Mouse (Mus musculus) hindbrain, embryonic 16.5 days (tissue): ENCODE results near the gene Rgl1. TPM values are rescaled to one million over a fixed set of nuclear protein-coding genes. Genes with fewer than 3 reads are reported as not detected.

Source experiments
- ATAC-seq: fragments of 200-750 bp; cut with Nextera tagmentation; 2 replicates; pipeline ENCODE4 v1.8.0; 2017; ENCODE audit warnings: moderate TSS enrichment, moderate library complexity
- H3K27ac ChIP-seq: fragments of 300-500 bp; sonication (generic); 2 replicates; pipeline ENCODE4 v1.5.1; 2014; ENCODE audit warnings: low read depth, mild to moderate bottlenecking, control low read depth, low read length, moderate library complexity
- H3K27me3 ChIP-seq: fragments of 300-500 bp; sonication (generic); replicated peaks from 2 replicates; pipeline ENCODE4 v1.6.1; 2014; ENCODE audit warnings: low read length; ENCODE audit not compliant: control insufficient read depth, insufficient read depth
- H3K36me3 ChIP-seq: fragments of 300-500 bp; sonication (generic); 2 replicates; pipeline ENCODE4 v1.6.1; 2014; ENCODE audit warnings: mild to moderate bottlenecking, low read length, moderate library complexity, mixed read lengths; ENCODE audit not compliant: control insufficient read depth, insufficient read depth
- H3K4me1 ChIP-seq: fragments of 300-500 bp; sonication (generic); 2 replicates; pipeline ENCODE4 v1.6.1; 2014; ENCODE audit warnings: low read depth, low read length; ENCODE audit not compliant: control insufficient read depth, insufficient read depth
- H3K4me2 ChIP-seq: fragments of 300-500 bp; sonication (generic); 2 replicates; pipeline ENCODE4 v1.6.1; 2014; ENCODE audit warnings: mild to moderate bottlenecking, low read length, control low read depth, moderate library complexity
- H3K4me3 ChIP-seq: fragments of 300-500 bp; sonication (generic); 2 replicates; pipeline ENCODE4 v1.5.1; 2014; ENCODE audit warnings: mild to moderate bottlenecking, low read length, control low read depth, moderate library complexity
- H3K9ac ChIP-seq: fragments of 300-500 bp; sonication (generic); 2 replicates; pipeline ENCODE4 v1.6.1; 2014; ENCODE audit warnings: low read depth, mild to moderate bottlenecking, control low read depth, low read length, moderate library complexity
- H3K9me3 ChIP-seq: fragments of 300-500 bp; sonication (generic); 2 replicates; pipeline ENCODE4 v1.6.1; 2014; ENCODE audit warnings: mild to moderate bottlenecking, low read length, moderate library complexity; ENCODE audit not compliant: control insufficient read depth
- WGBS: fragments of 180-500 bp; shearing (Covaris S2); extraction: QIAGEN DNeasy Blood & Tissue Kit; methylation state at CpG from one replicate; pipeline ENCODE4 v1.1.7; 2014; 5-methylcytosine and 5-hydroxymethylcytosine counted together
- polyA plus RNA-seq: library from polyadenylated mRNA; unstranded; fragments of >200 nt; fragmentation: Nextera tagmentation; extraction: Ambion mirVana; gene quantifications from 2 replicates; pipeline ENCODE4 v1.2.1, GENCODE M21; 2015

Gene Rgl1
- polyA plus RNA-seq, 1 experiment from 2014 or later = 18.4 TPM

DNA sequence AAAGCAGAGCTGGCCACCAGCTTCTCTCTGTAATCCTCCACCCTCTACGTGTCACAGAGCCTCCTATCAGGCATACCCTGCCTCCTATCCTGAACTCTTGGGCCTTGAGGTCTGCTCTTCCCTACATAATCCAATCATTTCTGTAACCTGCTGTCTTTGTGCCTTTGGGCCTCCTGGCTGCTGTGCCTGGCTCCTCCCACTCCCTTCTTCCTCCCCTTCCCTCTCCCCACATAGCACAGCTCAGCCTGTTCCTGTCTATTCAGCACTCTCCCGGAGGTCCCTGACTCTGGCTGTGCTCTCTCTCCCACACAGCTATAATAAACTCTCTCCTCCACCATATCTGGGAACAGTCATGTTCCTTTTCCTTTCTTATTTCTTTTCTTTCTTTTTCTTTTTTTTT is 33.7 kb upstream of the Rgl1 start, which contains the start of gene Ncf2:
Gene Ncf2, plus strand, starts transcription at position 298 of the 400 bp plus-strand sequence.
- peak; percentile 80 for ATAC-seq
- WGBS = 18% methylated on average over 2 of the region's 2 CpGs

GRCm38 (mm10) chr1:152798125-152798524 is 32.0 kb upstream of the Rgl1 start:
- no peak overlapping the region for H3K4me2 ChIP-seq
- WGBS = 85% methylated on average over 9 of the region's 9 CpGs
- H3K9ac ChIP-seq = no peak overlapping the region
- no peaks in the 10 kb centered on the region for H3K36me3 ChIP-seq
- peaks cover 3% of the 10 kb centered on the region; the same call in 1 of the 2 replicates for H3K4me1 ChIP-seq
- H3K27ac ChIP-seq = no peak overlapping the region
- H3K27me3 ChIP-seq = no peaks in the 10 kb centered on the region
- H3K4me3 ChIP-seq = no peak overlapping the region
- ATAC-seq = no peak
- no peaks in the 10 kb centered on the region for H3K9me3 ChIP-seq

More for the DNA sequence above, 33.7 kb upstream of the Rgl1 start, which contains the start of gene Ncf2:
- Histone ChIP-seq H3K9me3 (no peaks in the 10 kb centered on the region), H3K9ac (no peak within 1 kb of the TSS; the same call in 1 of the 2 replicates), H3K4me1 (peaks cover 3% of the 10 kb centered on the region; the same call in 1 of the 2 replicates), H3K27ac (0 out of 2 replicates have a peak within 1 kb of the TSS, but pooled peaks have one; percentile 23), H3K27me3 (no peaks in the 10 kb centered on the region), H3K36me3 (no peaks in the 10 kb centered on the region), H3K4me2 (no peak within 1 kb of the TSS), H3K4me3 (no peak within 1 kb of the TSS)

DNA sequence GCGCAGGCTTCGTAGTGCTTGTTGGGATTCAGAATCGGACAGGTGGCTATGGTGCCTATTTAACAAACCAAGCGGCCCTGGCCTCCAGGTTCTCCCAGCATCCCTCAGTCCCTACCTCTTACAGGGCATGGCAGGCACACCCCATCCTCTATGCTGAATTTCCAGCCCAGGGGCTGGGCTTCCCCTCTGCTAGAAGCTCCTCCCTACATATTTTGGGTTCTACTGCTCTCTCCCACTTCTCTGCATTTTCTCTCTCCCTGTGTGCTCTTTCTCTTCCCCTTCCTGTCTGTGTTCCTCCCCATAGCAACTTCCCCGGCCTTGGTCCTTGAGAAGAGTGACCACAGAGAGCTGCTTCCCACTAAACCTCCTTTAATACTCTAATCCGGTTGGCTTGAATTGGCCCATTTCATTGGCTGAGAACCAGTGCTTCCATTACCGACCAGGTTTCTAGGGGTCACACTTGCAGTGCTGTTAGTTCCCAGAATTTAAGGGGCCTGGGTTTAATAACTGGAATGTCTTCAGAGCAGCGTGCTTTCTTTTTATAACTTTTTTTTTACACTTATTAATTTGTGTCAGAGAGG is 30.6 kb upstream of the Rgl1 start:
- H3K4me1 ChIP-seq = peaks cover 8% of the 10 kb centered on the region
- no peaks in the 10 kb centered on the region for H3K36me3 ChIP-seq
- H3K9ac ChIP-seq = no peak overlapping the region
- ATAC-seq = no peak
- no peaks in the 10 kb centered on the region for H3K27me3 ChIP-seq
- H3K4me3 ChIP-seq = no peak overlapping the region
- no peak overlapping the region for H3K27ac ChIP-seq
- H3K4me2 ChIP-seq = no peak overlapping the region
- no peaks in the 10 kb centered on the region for H3K9me3 ChIP-seq
- 86% methylated on average over 8 of the region's 8 CpGs for WGBS

- Histone ChIP-seq H3K4me3 (no peak overlapping the region), H3K36me3 (no peaks in the 10 kb centered on the region), H3K9ac (no peak overlapping the region), H3K27me3 (no peaks in the 10 kb centered on the region), H3K4me1 (peaks cover 8% of the 10 kb centered on the region), H3K4me2 (no peak overlapping the region), H3K9me3 (no peaks in the 10 kb centered on the region), H3K27ac (no peak overlapping the region)
- 74% methylated on average over 8 of the region's 8 CpGs for WGBS
- ATAC-seq = no peak
Observed at GRCm38 (mm10) chr1:152795688-152796255, 29.6 kb upstream of the Rgl1 start.

DNA sequence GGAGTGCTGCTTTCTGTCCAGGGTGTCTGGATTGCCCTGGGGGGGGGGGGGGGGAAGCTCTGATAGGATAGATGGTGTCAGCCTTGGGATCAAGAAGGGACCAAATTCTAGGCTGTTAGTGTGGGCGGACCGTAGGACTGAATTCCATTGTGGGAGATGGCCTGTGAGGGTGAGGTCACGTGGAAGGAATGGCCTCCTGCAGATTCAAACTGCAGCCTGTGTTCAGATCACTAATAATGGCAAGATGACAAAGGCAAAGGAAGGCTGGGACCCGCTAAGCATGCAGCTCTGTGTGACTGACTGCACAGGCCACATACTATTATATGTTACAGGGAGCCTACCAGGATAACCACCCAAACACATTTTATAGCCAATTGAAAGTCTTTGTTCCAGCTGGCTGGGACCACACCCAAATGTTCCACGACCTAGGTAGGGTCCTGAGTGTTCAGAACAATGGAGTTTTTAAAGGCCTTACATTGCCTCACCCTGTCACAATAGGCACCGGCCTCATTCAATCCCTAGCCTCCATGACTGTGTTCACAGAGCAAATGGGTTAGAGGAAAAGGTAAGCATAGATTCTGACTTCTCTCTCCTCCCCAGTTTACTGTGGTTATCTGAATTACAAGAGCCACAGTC is 27.5 kb upstream of the Rgl1 start:
- H3K4me1 ChIP-seq = peaks cover 5% of the 10 kb centered on the region; the same call in 1 of the 2 replicates
- peak overlapping the region; percentile 42; the same call in 1 of the 2 replicates for H3K27ac ChIP-seq
- no peak overlapping the region for H3K4me3 ChIP-seq
- H3K27me3 ChIP-seq = no peaks in the 10 kb centered on the region
- no peak for ATAC-seq
- H3K4me2 ChIP-seq = no peak overlapping the region
- WGBS = 20% methylated on average over 6 of the region's 6 CpGs
- no peak overlapping the region for H3K9ac ChIP-seq
- no peaks in the 10 kb centered on the region for H3K9me3 ChIP-seq
- no peaks in the 10 kb centered on the region for H3K36me3 ChIP-seq

DNA sequence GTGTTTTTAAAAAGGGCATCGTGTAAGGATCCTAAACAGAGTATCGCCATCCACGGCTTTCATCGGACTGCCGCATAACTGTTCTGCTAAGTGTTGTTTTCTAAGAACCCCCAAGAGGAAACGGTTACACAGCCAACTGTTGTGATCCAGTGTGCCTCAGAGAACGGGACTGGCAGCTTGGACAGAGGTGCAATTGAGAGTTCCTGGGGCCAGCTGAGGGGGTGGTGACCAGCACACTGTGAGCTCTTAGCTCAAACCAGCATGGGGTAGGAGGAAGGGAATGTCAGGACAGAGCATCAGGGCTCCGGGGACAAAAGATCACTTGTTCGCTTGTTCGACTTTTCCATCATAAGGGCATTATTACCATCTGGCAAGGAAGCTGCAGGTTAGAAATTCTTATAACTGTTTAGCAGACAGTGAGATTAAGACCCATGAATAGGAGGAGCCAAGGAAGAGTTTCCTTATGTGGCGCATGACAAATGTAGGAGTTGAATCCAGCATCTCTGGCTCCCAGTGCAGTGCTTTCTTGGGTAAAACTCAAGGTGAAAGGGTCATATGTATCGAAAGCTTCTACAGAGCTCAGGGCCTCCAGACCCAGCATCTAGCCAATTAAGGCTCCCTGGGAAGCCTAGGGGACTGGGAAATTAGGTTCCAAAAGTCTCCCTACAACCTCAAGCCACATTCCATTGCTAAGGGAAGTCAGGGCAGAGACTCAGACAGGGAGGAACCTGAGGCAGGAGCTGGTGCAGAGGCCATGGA is 26.8 kb upstream of the Rgl1 start:
- Histone ChIP-seq H3K4me2 (no peak overlapping the region), H3K4me3 (no peak overlapping the region), H3K27me3 (no peaks in the 10 kb centered on the region), H3K27ac (peak overlapping the region; percentile 42; the same call in 1 of the 2 replicates), H3K36me3 (no peaks in the 10 kb centered on the region), H3K4me1 (peaks cover 5% of the 10 kb centered on the region; the same call in 1 of the 2 replicates), H3K9me3 (no peaks in the 10 kb centered on the region), H3K9ac (no peak overlapping the region)
- peak; percentile 76 for ATAC-seq
- WGBS = 14% methylated on average over 12 of the region's 12 CpGs

GRCm38 (mm10) chr1:152791269-152791668 is 25.1 kb upstream of the Rgl1 start:
- H3K36me3 ChIP-seq = no peaks in the 10 kb centered on the region

GRCm38 (mm10) chr1:152790821-152791220 is 24.7 kb upstream of the Rgl1 start:
- Histone ChIP-seq H3K4me1 (peaks cover 5% of the 10 kb centered on the region; the same call in 1 of the 2 replicates), H3K9me3 (no peaks in the 10 kb centered on the region), H3K4me2 (no peak overlapping the region), H3K9ac (no peak overlapping the region), H3K27me3 (no peaks in the 10 kb centered on the region), H3K36me3 (no peaks in the 10 kb centered on the region), H3K4me3 (no peak overlapping the region), H3K27ac (no peak overlapping the region)
- no peak for ATAC-seq
- 30% methylated on average over 6 of the region's 6 CpGs for WGBS

More at GRCm38 (mm10) chr1:152791269-152791668, 25.1 kb upstream of the Rgl1 start:
- H3K27me3 ChIP-seq = no peaks in the 10 kb centered on the region
- no peak overlapping the region for H3K27ac ChIP-seq
- H3K9me3 ChIP-seq = no peaks in the 10 kb centered on the region
- no peak overlapping the region for H3K9ac ChIP-seq
- H3K4me3 ChIP-seq = no peak overlapping the region
- peaks cover 5% of the 10 kb centered on the region; the same call in 1 of the 2 replicates for H3K4me1 ChIP-seq
- ATAC-seq = no peak
- no peak overlapping the region for H3K4me2 ChIP-seq
- 19% methylated on average over 4 of the region's 4 CpGs for WGBS
